Mouse (Mus musculus) liver, adult (tissue): ENCODE measurements around the gene Clcn1.
A peak's percentile ranks its signal among the peaks of the same experiment; 100 is the strongest.

Experiments used
- GATA4 ChIP-seq: IDR thresholded peaks from 2 replicates; pipeline ENCODE4 v1.6.1; 2014; ENCODE audit warnings: mild to moderate bottlenecking, low read length; ENCODE audit not compliant: insufficient replicate concordance

Clcn1 gene

GRCm38 (mm10) chr6:42286448-42286847, at the start of gene Clcn1:
TSS of gene Clcn1 (plus strand) at chr6:42286685.
- no peak for TF ChIP-seq GATA4

GRCm38 (mm10) chr6:42237276-42237805, 49.1 kb upstream of the Clcn1 start:
- no peak for TF ChIP-seq GATA4

DNA sequence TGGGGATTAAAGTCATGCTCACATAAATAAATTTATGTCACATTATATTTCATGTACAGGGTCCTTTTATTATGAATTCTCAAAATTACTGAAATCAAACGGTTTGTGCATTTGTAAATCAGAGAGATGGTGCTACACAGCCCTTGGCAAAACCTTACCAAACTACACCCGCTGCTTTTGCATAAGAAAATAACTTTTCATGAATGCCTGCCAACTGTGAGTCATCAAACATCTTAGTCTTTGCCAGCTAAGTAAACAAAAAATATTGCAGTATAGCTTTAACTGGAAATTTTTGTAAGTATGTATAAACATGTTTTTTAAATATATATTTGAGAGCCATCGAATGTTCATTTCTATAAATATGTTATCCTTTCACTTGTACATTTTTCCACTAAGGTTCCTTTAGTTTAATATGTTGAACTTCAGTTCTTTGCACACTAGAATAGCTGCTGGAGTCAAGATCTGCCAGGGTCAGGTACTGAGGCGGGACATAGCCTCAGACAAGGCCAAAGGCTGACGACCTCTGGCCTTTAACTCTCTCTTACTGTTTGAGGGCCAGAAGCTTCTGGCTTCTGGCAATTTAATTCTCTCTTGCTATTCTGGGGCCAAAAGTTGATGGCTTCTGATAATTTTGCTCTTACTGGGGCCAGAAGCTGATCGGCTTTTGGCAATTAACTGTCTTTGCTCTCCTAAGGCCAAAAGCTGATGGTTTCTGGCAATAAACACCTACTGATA, 45.0 kb upstream of the Clcn1 start:
- 0 out of 2 replicates have a peak, but pooled peaks have one; percentile 15 for TF ChIP-seq GATA4

GRCm38 (mm10) chr6:42245711-42246353, 40.7 kb upstream of the Clcn1 start, which contains the start of gene Gstk1:
TSS of gene Gstk1 (plus strand) at chr6:42245935.
- peak; percentile 63; the same call in 1 of the 2 replicates for TF ChIP-seq GATA4

DNA sequence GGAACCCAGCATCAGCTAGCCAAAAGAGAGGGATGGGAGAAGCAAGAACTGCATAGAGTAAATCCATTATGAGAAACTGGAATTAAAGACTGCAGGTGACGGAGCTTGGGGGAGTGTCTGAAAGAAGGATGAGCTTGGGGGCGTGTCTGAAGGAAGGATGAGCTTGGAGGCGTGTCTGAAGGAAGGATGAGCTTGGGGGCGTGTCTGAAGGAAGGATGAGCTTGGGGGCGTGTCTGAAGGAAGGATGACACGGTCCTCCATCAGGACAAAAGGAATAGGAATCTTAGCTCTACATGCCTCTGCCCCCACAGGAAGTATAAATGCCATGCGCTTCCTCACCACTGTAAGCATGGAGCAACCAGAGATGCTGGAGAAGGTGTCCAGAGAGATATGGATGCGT, 39.3 kb upstream of the Clcn1 start:
- no peak for TF ChIP-seq GATA4

- no peak for TF ChIP-seq GATA4
Measured at GRCm38 (mm10) chr6:42247981-42248380, 38.5 kb upstream of the Clcn1 start.

DNA sequence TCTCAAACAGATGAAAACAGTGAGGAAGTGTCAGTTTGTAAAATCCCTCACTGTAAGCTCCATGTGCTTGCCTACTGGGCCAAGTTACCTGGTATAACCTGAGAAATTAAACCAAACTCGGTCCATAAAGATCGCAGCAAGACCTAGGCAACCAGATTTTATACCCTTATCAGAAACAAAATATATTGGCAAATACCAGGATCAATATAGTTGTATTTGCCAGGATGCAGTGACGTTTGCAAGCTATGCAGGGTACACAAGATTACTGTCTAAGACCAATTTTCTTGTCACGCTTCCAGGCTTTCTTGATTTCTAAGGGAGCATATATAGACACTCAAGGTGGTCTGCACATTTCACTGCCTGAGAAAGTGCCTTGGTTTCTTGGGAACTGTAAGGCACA, 34.7 kb upstream of the Clcn1 start:
- no peak for TF ChIP-seq GATA4

GRCm38 (mm10) chr6:42253103-42253502, 33.4 kb upstream of the Clcn1 start:
- TF ChIP-seq GATA4: no peak

GRCm38 (mm10) chr6:42257303-42257863, 29.1 kb upstream of the Clcn1 start:
- TF ChIP-seq GATA4: 0 out of 2 replicates have a peak, but pooled peaks have one; percentile 8

- TF ChIP-seq GATA4: no peak
Measured at GRCm38 (mm10) chr6:42260430-42260829, 26.1 kb upstream of the Clcn1 start.

- no peak for TF ChIP-seq GATA4
Measured at GRCm38 (mm10) chr6:42261524-42262170, 24.8 kb upstream of the Clcn1 start, which contains the start of gene Tmem139. TSS of gene Tmem139 (plus strand) at chr6:42261970.

GRCm38 (mm10) chr6:42264626-42265312, 21.7 kb upstream of the Clcn1 start, which contains the start of gene Casp2:
TSS of gene Casp2 (plus strand) at chr6:42264985.
- peak; percentile 80 for TF ChIP-seq GATA4

DNA sequence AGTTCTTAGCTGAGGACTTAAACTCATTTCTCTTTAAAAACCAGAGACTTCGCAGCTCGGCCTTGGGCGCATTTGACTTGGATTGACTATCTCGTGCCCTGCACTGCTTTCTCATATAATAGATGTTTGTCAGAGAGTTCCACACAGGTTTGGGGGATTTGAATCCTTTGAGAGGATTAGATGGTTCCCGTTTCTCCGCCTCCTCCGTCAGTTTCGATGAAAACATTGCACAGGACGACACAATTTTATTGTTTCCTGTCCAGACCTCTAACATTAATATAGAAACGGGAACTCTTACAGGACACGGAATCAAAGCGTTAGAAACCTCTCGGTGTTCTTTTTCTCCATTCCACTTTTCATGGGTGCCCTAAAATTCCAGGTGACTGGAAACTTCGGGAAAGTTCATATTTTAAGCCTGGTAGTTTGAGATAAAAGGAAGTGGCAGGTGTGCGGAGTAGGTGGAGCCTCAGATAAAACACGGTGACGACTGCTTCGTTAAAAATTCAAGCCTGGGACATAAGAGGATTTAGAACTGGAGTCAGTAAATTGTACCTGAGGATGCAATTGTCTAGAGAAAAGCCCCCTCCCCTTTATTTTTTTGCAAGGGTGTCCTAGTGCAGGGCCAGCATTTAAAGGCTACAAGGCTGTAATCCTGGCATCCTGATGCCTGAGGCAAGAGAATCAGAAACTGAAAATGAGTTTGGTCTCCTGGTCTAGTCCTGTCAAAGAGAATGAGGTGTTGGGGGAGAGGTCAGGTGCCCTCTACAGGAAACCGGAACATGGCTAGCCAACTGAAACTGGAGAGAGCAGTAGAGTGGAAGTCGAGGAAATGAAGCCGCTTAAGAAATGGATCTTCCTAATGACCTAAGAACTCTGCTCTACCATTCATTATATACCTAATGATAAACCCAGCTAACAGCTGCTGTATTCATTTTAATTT, 20.8 kb upstream of the Clcn1 start:
- TF ChIP-seq GATA4: no peak

DNA sequence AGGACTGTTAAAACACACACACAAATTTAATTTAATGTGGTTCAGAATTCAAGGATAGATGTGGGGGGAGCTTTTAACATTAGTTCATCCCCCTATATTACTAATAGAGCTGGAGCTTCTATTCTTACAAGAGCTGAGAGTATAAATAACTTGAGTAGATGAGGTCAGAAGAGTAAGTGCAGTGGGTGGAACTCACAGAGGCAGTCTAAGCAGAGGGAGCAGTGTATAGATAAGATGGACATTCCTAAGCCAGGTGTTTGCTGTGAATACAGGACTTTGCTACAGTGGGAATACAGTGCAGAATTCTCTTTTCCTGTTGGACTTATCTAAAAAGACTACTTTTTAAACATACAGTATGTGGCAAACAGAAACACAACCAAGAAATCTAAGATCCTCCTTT, 15.7 kb upstream of the Clcn1 start:
- no peak for TF ChIP-seq GATA4

DNA sequence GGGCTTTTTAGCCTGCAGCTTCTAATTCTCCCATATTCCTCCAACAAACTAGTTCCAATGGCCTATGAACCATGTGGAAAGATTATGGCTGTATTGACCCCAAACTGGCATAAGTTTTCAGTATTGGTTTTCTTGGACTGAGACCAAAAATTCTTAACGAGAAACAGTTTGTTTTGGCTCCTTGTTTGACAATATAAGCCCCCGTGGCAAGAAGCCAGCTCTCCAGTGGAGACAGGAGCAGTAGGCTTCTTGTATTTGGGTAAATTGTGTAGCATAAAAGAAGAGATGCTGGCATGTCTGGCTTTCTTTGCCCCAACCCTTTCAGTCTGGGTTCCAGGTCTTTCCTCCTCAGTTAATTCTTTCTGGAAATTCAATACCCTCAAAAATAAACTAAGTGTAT, 10.3 kb upstream of the Clcn1 start:
- no peak for TF ChIP-seq GATA4
